Mouse (Mus musculus) liver, embryonic 12.5 days (tissue): ENCODE measurements around the gene Slc35e2. TPM values are rescaled to one million over a fixed set of nuclear protein-coding genes. Genes with fewer than 3 reads are reported as not detected.
A peak's percentile ranks its signal among the peaks of the same experiment; 100 is the strongest.

ENCODE experiments used
- ATAC-seq: fragments of 200-750 bp; cut with Nextera tagmentation; 2 replicates; pipeline ENCODE4 v1.8.0; 2017; ENCODE audit warnings: moderate number of reproducible peaks, mild to moderate bottlenecking, moderate library complexity
- H3K27ac ChIP-seq: fragments of 300-500 bp; sonication (generic); 2 replicates; pipeline ENCODE4 v1.5.1; 2016; ENCODE audit warnings: mild to moderate bottlenecking
- H3K27me3 ChIP-seq: fragments of 300-500 bp; sonication (generic); replicated peaks from 2 replicates; pipeline ENCODE4 v1.6.1; 2016; ENCODE audit warnings: mild to moderate bottlenecking, moderate library complexity
- H3K36me3 ChIP-seq: fragments of 300-500 bp; sonication (generic); 2 replicates; pipeline ENCODE4 v1.6.1; 2016; ENCODE audit warnings: mild to moderate bottlenecking, moderate library complexity
- H3K4me1 ChIP-seq: fragments of 300-500 bp; sonication (generic); 2 replicates; pipeline ENCODE4 v1.6.1; 2016
- H3K4me2 ChIP-seq: fragments of 300-500 bp; sonication (generic); 2 replicates; pipeline ENCODE4 v1.6.1; 2016; ENCODE audit warnings: mild to moderate bottlenecking, moderate library complexity
- H3K4me3 ChIP-seq: fragments of 300-500 bp; sonication (generic); 2 replicates; pipeline ENCODE4 v1.5.1; 2016; ENCODE audit warnings: mild to moderate bottlenecking, moderate library complexity
- H3K9ac ChIP-seq: fragments of 300-500 bp; sonication (generic); 2 replicates; pipeline ENCODE4 v1.6.1; 2016; ENCODE audit warnings: mild to moderate bottlenecking, moderate library complexity
- H3K9me3 ChIP-seq: fragments of 300-500 bp; sonication (generic); replicated peaks from 2 replicates; pipeline ENCODE4 v1.6.1; 2016; ENCODE audit warnings: mild to moderate bottlenecking, moderate library complexity
- WGBS: fragments of 180-500 bp; shearing (Covaris S2); methylation state at CpG from one replicate; pipeline ENCODE4 v1.1.7; 2016; ENCODE audit not compliant: insufficient replicate concordance; 5-methylcytosine and 5-hydroxymethylcytosine counted together
- polyA plus RNA-seq: library from polyadenylated mRNA; unstranded; fragments of >200 nt; fragmentation: Nextera tagmentation; extraction: Ambion mirVana; gene quantifications from 2 replicates; pipeline ENCODE4 v1.2.1, GENCODE M21; 2016

Slc35e2 gene
- polyA plus RNA-seq, 1 experiment from 2014 or later: 7.1 TPM

- Histone ChIP-seq H3K4me3 (no peak overlapping the region), H3K4me1 (no peaks in the 10 kb centered on the region), H3K4me2 (no peak overlapping the region), H3K36me3 (peaks cover 97% of the 10 kb centered on the region), H3K9ac (no peak overlapping the region), H3K9me3 (no peaks in the 10 kb centered on the region), H3K27ac (no peak overlapping the region), H3K27me3 (0 out of 2 replicates have a peak, but pooled peaks cover 3% of the 10 kb centered on the region)
- 89% methylated on average over 5 of the region's 5 CpGs for WGBS
- no peak for ATAC-seq
Observed at GRCm38 (mm10) chr4:155645721-155646120, 44.5 kb downstream of the Slc35e2 start.

DNA sequence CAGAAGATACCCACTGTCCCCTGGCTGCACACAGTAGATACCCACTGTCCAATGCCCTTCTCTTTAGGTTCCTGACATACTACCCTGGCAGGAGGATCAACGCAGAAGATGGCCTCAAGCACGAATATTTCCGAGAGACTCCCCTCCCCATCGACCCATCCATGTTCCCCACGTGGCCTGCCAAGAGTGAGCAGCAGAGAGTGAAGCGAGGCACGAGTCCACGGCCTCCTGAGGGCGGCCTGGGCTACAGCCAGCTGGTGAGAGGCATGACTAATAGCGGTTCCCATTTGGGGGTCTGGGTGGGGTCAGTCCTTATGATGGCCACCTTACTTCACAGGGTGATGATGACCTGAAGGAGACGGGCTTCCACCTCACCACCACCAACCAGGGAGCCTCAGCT is 48.1 kb downstream of the Slc35e2 start:
- H3K27me3 ChIP-seq: peaks cover 39% of the 10 kb centered on the region
- no peak overlapping the region for H3K9ac ChIP-seq
- H3K4me1 ChIP-seq: peaks cover 31% of the 10 kb centered on the region
- no peak overlapping the region for H3K4me3 ChIP-seq
- no peak for ATAC-seq
- no peak overlapping the region for H3K4me2 ChIP-seq
- 89% methylated on average over 11 of the region's 11 CpGs for WGBS
- H3K36me3 ChIP-seq: peaks cover 70% of the 10 kb centered on the region
- H3K9me3 ChIP-seq: no peaks in the 10 kb centered on the region
- H3K27ac ChIP-seq: no peak overlapping the region

GRCm38 (mm10) chr4:155651553-155652269 is 50.5 kb downstream of the Slc35e2 start:
- Histone ChIP-seq H3K27me3 (peaks cover 59% of the 10 kb centered on the region), H3K4me2 (no peak overlapping the region), H3K9me3 (no peaks in the 10 kb centered on the region), H3K4me3 (no peak overlapping the region), H3K9ac (no peak overlapping the region), H3K36me3 (peaks cover 50% of the 10 kb centered on the region), H3K27ac (no peak overlapping the region), H3K4me1 (peaks cover 44% of the 10 kb centered on the region)
- no peak for ATAC-seq
- WGBS: 46% methylated on average over 15 of the region's 15 CpGs

- peaks cover 42% of the 10 kb centered on the region for H3K36me3 ChIP-seq
- peaks cover 44% of the 10 kb centered on the region for H3K4me1 ChIP-seq
- H3K4me3 ChIP-seq: peak overlapping the region; percentile 34
- H3K9me3 ChIP-seq: no peaks in the 10 kb centered on the region
- H3K27me3 ChIP-seq: peaks cover 59% of the 10 kb centered on the region
- peak overlapping the region; percentile 36; the same call in 1 of the 2 replicates for H3K9ac ChIP-seq
- WGBS: 20% methylated on average over 36 of the region's 36 CpGs
- H3K4me2 ChIP-seq: peak overlapping the region; percentile 67
- ATAC-seq: no peak
- no peak overlapping the region for H3K27ac ChIP-seq
Observed at GRCm38 (mm10) chr4:155652283-155653085, 51.3 kb downstream of the Slc35e2 start.

DNA sequence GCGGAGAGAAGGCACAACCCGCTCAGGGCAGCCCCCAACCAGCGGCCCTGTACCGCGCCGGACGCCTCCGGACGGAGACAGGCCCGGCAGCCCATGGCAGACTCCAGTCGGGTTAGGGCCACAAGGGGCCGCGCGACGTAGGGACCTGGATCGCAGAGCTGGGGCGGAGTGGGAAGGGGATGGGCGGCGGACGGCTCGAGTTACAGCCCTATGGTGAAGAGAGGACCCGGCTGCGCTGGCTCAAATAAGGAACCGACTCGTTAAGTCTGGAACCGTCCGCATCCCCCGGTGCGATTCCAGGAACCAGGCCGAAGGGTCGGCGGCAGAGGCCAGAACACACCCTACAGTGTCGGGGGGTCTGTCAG is 51.9 kb downstream of the Slc35e2 start, which contains the start of gene Mmp23:
Mmp23 (minus strand) TSS at position 299 of the 365 bp plus-strand sequence.
- peaks cover 59% of the 10 kb centered on the region for H3K27me3 ChIP-seq
- peaks cover 44% of the 10 kb centered on the region for H3K4me1 ChIP-seq
- 3% methylated on average over 33 of the region's 33 CpGs for WGBS
- H3K4me3 ChIP-seq: peak within 1 kb of the TSS; percentile 45
- peak within 1 kb of the TSS; percentile 67 for H3K4me2 ChIP-seq
- H3K9ac ChIP-seq: peak within 1 kb of the TSS; percentile 36; the same call in 1 of the 2 replicates
- ATAC-seq: no peak
- peaks cover 37% of the 10 kb centered on the region for H3K36me3 ChIP-seq
- no peak within 1 kb of the TSS for H3K27ac ChIP-seq
- no peaks in the 10 kb centered on the region for H3K9me3 ChIP-seq

- H3K36me3 ChIP-seq: peaks cover 31% of the 10 kb centered on the region
- H3K4me2 ChIP-seq: peak overlapping the region; percentile 67
- ATAC-seq: no peak
- peak overlapping the region; percentile 45 for H3K4me3 ChIP-seq
- no peak overlapping the region for H3K27ac ChIP-seq
- peaks cover 59% of the 10 kb centered on the region for H3K27me3 ChIP-seq
- WGBS: 5% methylated on average over 31 of the region's 31 CpGs
- H3K9me3 ChIP-seq: no peaks in the 10 kb centered on the region
- H3K4me1 ChIP-seq: peaks cover 44% of the 10 kb centered on the region
- no peak overlapping the region for H3K9ac ChIP-seq
Observed at GRCm38 (mm10) chr4:155653451-155654182, 52.4 kb downstream of the Slc35e2 start.

- Histone ChIP-seq H3K4me1 (peaks cover 44% of the 10 kb centered on the region), H3K27me3 (peaks cover 59% of the 10 kb centered on the region), H3K36me3 (peaks cover 26% of the 10 kb centered on the region), H3K4me3 (peak overlapping the region; percentile 45), H3K9me3 (no peaks in the 10 kb centered on the region), H3K27ac (no peak overlapping the region), H3K4me2 (peak overlapping the region; percentile 67), H3K9ac (no peak overlapping the region)
- 4% methylated on average over 6 of the region's 6 CpGs for WGBS
- ATAC-seq: no peak
Observed at GRCm38 (mm10) chr4:155654183-155654455, 52.9 kb downstream of the Slc35e2 start.

DNA sequence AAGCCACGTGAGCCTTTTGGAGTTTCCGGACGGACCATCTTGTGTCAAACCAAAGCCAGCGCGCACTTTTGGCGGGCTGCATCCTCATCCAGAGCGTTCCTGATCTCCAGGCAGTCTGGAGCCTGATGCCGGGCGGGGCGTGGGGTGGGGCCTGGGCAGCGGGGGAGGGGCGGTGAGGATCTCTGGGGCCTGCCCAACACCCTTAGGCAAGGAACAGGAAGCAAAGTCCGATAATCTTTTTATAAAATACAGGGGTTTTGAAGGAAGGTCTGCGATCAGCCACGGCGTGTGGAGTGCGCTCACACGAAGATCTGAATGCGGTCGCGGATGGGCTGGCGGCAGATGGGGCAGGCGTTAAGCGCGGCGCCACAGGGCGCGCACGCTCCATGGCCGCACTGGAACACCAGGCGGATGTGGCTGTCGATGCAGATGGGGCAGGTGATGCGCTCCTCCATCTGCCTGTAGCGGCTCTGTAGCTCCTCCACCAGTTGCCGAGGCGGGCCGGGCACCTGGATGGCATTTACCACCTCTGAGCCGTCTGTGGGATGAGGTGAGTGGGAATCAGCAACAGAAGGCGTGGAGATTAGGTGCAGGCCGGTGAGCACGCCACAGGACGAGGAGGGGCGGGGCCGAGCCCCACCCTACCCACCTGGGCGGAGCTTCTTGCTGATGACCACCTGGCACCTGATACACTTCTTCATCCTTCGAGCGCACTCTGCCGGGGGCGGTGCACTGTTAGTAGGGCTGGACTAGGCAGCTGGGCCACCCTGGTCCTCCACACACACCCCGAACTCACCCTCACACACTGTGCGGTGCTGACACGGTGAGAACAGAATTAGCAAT is 53.5 kb downstream of the Slc35e2 start:
- Histone ChIP-seq H3K27ac (no peak overlapping the region), H3K9me3 (no peaks in the 10 kb centered on the region), H3K36me3 (peaks cover 21% of the 10 kb centered on the region), H3K27me3 (peaks cover 59% of the 10 kb centered on the region), H3K4me2 (peak overlapping the region; percentile 67), H3K4me1 (peaks cover 44% of the 10 kb centered on the region), H3K9ac (peak overlapping the region; percentile 28; the same call in 1 of the 2 replicates), H3K4me3 (peak overlapping the region; percentile 45)
- peak; percentile 47 for ATAC-seq
- 4% methylated on average over 52 of the region's 52 CpGs for WGBS

DNA sequence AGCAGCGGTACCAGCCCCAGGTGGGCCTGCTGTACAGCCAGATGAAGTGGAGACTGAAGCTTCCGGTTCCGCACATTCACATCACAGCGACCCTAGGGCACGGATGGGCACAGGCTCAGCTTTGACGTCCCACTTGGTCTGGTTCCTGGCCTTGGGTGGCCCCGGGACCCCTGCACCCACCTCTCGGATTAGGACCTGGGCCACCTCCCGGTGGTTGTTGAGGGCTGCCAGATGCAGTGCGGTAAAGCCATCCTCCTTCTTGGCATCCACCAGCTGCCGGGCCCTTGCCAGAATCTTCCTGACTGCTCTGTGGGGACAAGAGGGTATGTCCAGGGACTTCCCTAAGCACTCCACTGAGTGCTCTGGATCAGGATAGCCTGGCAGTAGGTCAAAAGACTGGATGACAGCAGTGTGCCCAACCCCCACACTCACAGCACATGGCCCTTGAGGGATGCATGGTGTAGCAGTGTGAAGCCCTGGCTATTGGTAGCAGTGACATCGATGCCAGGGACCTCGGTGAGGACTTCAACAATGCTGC is 55.1 kb downstream of the Slc35e2 start:
- Histone ChIP-seq H3K27me3 (peaks cover 50% of the 10 kb centered on the region), H3K9me3 (no peaks in the 10 kb centered on the region), H3K4me2 (no peak overlapping the region), H3K27ac (no peak overlapping the region), H3K4me3 (no peak overlapping the region), H3K36me3 (peaks cover 4% of the 10 kb centered on the region), H3K4me1 (peaks cover 43% of the 10 kb centered on the region), H3K9ac (no peak overlapping the region)
- no peak for ATAC-seq
- WGBS: 83% methylated on average over 13 of the region's 13 CpGs

GRCm38 (mm10) chr4:155658961-155659360 is 57.7 kb downstream of the Slc35e2 start:
- Histone ChIP-seq H3K36me3 (no peaks in the 10 kb centered on the region), H3K4me1 (peaks cover 25% of the 10 kb centered on the region), H3K27ac (no peak overlapping the region), H3K4me2 (no peak overlapping the region), H3K4me3 (no peak overlapping the region), H3K9me3 (no peaks in the 10 kb centered on the region), H3K27me3 (peaks cover 23% of the 10 kb centered on the region), H3K9ac (no peak overlapping the region)
- 78% methylated on average over 10 of the region's 10 CpGs for WGBS
- ATAC-seq: no peak

GRCm38 (mm10) chr4:155660641-155661040 is 59.4 kb downstream of the Slc35e2 start:
- Histone ChIP-seq H3K9ac (no peak overlapping the region), H3K4me2 (no peak overlapping the region), H3K4me3 (no peak overlapping the region), H3K27me3 (peaks cover 7% of the 10 kb centered on the region), H3K27ac (no peak overlapping the region), H3K9me3 (no peaks in the 10 kb centered on the region), H3K4me1 (peaks cover 8% of the 10 kb centered on the region), H3K36me3 (no peaks in the 10 kb centered on the region)
- 82% methylated on average over 12 of the region's 12 CpGs for WGBS
- ATAC-seq: peak; percentile 22; the same call in 1 of the 2 replicates
